Mouse (Mus musculus) telencephalon, adult 2 months (tissue): ENCODE measurements around the gene Armc9.

ENCODE experiments used
- DNase-seq: peaks from one replicate; pipeline ENCODE4 v3.0.0-alpha.2; 2011; ENCODE audit warnings: low read depth, low spot score

The Armc9 gene

GRCm38 (mm10) chr1:86311467-86312005 is 157.0 kb downstream of the Armc9 start:
- no peak for DNase-seq

GRCm38 (mm10) chr1:86312269-86312668 is 157.7 kb downstream of the Armc9 start:
- no peak for DNase-seq

DNA sequence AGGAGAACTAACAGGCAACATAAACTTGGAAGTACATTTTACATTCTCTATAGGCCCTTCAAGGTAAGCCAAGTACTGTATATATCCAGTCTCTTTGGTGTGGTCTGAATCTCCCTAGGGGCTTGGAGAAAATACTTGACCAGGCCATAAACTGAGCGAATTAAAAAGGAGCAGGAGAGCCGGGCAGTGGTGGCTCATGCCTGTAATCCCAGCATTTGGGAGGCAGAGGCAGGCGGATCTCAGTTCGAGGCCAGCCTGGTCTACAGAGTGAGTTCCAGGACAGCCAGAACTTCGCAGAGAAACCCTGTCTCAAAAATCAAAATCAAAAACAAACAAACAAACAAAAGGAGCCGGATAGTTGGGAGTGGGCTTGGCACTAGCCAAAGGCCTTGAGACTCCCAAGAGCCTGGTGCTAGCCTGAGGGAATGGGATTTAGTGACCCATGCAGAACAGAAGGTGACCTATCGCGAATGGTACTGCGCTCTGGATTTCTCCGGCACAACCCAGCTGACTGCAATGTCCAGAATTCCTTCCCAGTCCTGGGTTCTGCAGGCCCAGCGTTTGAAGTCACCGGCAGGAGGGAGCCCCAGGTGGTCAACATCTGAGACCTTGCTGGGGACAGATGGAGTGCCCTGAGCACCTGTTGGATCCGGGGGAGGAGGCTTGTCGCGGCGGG is 158.7 kb downstream of the Armc9 start:
- DNase-seq, result no peak

DNA sequence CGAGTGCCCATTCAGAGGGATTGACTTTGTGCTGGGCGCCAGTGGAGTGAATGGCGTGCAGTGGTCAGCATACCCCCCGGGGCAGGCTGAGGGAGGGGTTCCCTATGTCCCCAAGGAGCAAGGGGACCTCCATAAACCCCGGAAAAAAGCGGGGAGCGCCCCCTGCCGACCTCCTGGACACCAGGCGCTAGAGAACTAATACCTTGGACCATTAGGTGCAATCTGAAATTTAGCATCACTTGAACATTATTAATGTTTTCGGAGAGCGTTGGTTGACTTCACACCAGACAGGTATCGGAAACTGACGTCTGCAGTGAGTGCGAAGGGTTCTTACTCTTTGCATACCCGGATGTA is 159.2 kb downstream of the Armc9 start:
- DNase-seq, result no peak

- no peak for DNase-seq
These were observed 166.3 kb downstream of the Armc9 start for GRCm38 (mm10) chr1:86320822-86321413.
